Mouse (Mus musculus) natural killer cell, adult 2 months (primary cell): ENCODE measurements around the gene Slc6a11.

ENCODE experiments used
- DNase-seq, 2 experiments: peaks; one replicate each; pipeline ENCODE4 v3.0.0; 2022; ENCODE audit warnings: low spot score in 2 of 2

Gene Slc6a11

GRCm38 (mm10) chr6:114178141-114178540 lies 47.1 kb downstream of the Slc6a11 start:
- no peak for DNase-seq

GRCm38 (mm10) chr6:114182366-114183179 lies 51.5 kb downstream of the Slc6a11 start:
- no peak for DNase-seq

- DNase-seq: no peak
Measured at GRCm38 (mm10) chr6:114187121-114187520, 56.1 kb downstream of the Slc6a11 start.

GRCm38 (mm10) chr6:114188869-114189268 lies 57.8 kb downstream of the Slc6a11 start:
- DNase-seq: no peak

- no peak for DNase-seq
Measured at GRCm38 (mm10) chr6:114195998-114196397, 65.0 kb downstream of the Slc6a11 start.

GRCm38 (mm10) chr6:114199200-114199845 lies 68.3 kb downstream of the Slc6a11 start:
- DNase-seq: no peak

- no peak for DNase-seq
Measured at GRCm38 (mm10) chr6:114204557-114204956, 73.5 kb downstream of the Slc6a11 start.

- DNase-seq: no peak
Measured at GRCm38 (mm10) chr6:114208296-114208695, 77.3 kb downstream of the Slc6a11 start.

GRCm38 (mm10) chr6:114214393-114214792 lies 83.4 kb downstream of the Slc6a11 start:
- no peak for DNase-seq

GRCm38 (mm10) chr6:114216741-114217414 lies 85.8 kb downstream of the Slc6a11 start:
- no peak for DNase-seq

GRCm38 (mm10) chr6:114224399-114224798 lies 93.4 kb downstream of the Slc6a11 start:
- no peak for DNase-seq

- no peak for DNase-seq
Measured at GRCm38 (mm10) chr6:114227378-114227777, 96.3 kb downstream of the Slc6a11 start.

GRCm38 (mm10) chr6:114228196-114228595 lies 97.2 kb downstream of the Slc6a11 start:
- DNase-seq: no peak

GRCm38 (mm10) chr6:114238892-114239644 lies 108.0 kb downstream of the Slc6a11 start:
- no peak for DNase-seq

GRCm38 (mm10) chr6:114245665-114246064 lies 114.6 kb downstream of the Slc6a11 start:
- no peak for DNase-seq

GRCm38 (mm10) chr6:114250311-114250710 lies 119.3 kb downstream of the Slc6a11 start:
- DNase-seq: peak; percentile 14 to 26

GRCm38 (mm10) chr6:114254927-114255326 lies 123.9 kb downstream of the Slc6a11 start:
- no peak for DNase-seq

- no peak for DNase-seq
Measured at GRCm38 (mm10) chr6:114257762-114258361, 126.8 kb downstream of the Slc6a11 start.

- DNase-seq: no peak
Measured at GRCm38 (mm10) chr6:114258661-114259193, 127.7 kb downstream of the Slc6a11 start.

GRCm38 (mm10) chr6:114261609-114262008 lies 130.6 kb downstream of the Slc6a11 start:
- no peak for DNase-seq

- no peak for DNase-seq
Measured at GRCm38 (mm10) chr6:114264010-114264409, 133.0 kb downstream of the Slc6a11 start.
